Mouse (Mus musculus) heart, postnatal 4 days (tissue): ENCODE results near the gene Gjc3. TPM values are rescaled to one million over a fixed set of nuclear protein-coding genes. Genes with fewer than 3 reads are reported as not detected.

Experiments used
- DNase-seq: peaks from one replicate; pipeline ENCODE4 v3.0.0; 2021
- total RNA-seq, 2 experiments: library from RNA; stranded (reverse); gene quantifications; 2 replicates each; pipeline ENCODE4 v1.2.3; 2021

The Gjc3 gene
- total RNA-seq, 2 experiments from 2014 or later, result 0.29 to 0.61 TPM

DNA sequence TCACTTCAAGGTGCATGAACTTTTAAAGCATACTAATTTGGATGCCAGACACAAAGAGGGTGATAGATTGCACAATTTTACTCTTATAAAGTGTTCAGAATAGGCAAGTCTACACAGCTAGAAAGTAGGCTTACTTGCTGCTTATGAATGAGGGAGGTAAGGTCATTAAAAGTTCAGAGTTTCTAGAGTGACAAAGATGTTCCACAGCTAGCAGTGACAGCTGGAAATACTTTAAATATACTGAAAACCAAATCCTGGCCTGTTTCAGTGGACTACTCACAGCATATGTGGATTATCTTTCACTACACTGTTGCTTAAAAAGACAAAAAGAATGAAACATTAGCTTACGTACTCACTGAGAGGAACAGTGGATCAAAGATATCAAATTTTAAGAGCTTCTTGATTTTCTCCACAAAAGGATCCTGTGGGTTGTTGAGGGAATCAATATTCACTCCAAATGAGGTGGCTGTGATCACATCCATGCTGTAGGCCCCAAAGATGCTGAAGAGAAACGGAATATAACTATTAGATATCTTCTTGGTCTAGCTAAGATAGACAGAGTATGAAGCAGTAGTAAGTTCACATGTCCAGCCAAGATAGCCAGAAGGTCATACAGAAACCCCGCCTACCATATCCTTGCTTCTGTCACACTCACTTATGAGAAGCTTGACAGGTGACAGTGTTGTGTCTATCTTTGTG, 53.2 kb downstream of the Gjc3 start:
- DNase-seq, result no peak

Other genes with a start within 250 kb of the Gjc3 start
- gene Nyap1, start 221.5 kb downstream of the Gjc3 start, total RNA-seq, result 1 to 10 TPM; 3.1 to 3.3 TPM
- gene Tsc22d4, start 217.4 kb downstream of the Gjc3 start, total RNA-seq, result 100 to 1,000 TPM; 230 to 231 TPM
- gene Ppp1r35, start 184.2 kb downstream of the Gjc3 start, total RNA-seq, result 10 to 100 TPM; 16.5 to 17.1 TPM
- 10 to 100 TPM; 29.0 to 40.3 TPM for gene Mepce, start 175.4 kb downstream of the Gjc3 start, total RNA-seq
- gene Zcwpw1, start 175.3 kb downstream of the Gjc3 start, total RNA-seq, result 1 to 10 TPM; 2.4 to 3.2 TPM
- 1 to 10 TPM in 1 of 2 experiments, under 1 TPM in 1; 0.71 to 2.4 TPM for gene Pilra, start 126.8 kb downstream of the Gjc3 start, total RNA-seq
- under 1 TPM in 1 of 2 experiments, not detected in 1; 0.38 TPM for gene Pilrb1, start 105.0 kb downstream of the Gjc3 start, total RNA-seq
- gene Pilrb2, start 91.3 kb downstream of the Gjc3 start, total RNA-seq, result 1 to 10 TPM in 1 of 2 experiments, not detected in 1; 1.0 TPM
- gene Cyp3a13, start 41.5 kb downstream of the Gjc3 start, total RNA-seq, result under 1 TPM; 0.09 to 0.17 TPM
- not detected for gene Azgp1, start 18.4 kb upstream of the Gjc3 start, total RNA-seq
- gene Smok3a, start 58.2 kb upstream of the Gjc3 start, total RNA-seq, result not detected
- gene Smok3b, start 58.3 kb upstream of the Gjc3 start, total RNA-seq, result not detected
- gene Smok3c, start 90.1 kb upstream of the Gjc3 start, total RNA-seq, result not detected
- gene Zkscan1, start 122.0 kb upstream of the Gjc3 start, total RNA-seq, result 10 to 100 TPM; 22.6 to 25.0 TPM
- 10 to 100 TPM; 20.8 to 22.7 TPM for gene Zscan21, start 153.8 kb upstream of the Gjc3 start, total RNA-seq
- 10 to 100 TPM in 1 of 2 experiments, 1 to 10 TPM in 1; 7.6 to 10.6 TPM for gene Zfp113, start 192.6 kb upstream of the Gjc3 start, total RNA-seq
- 100 to 1,000 TPM; 134 to 143 TPM for gene Cops6, start 198.0 kb upstream of the Gjc3 start, total RNA-seq
- gene Ap4m1, start 208.9 kb upstream of the Gjc3 start, total RNA-seq, result 10 to 100 TPM; 14.0 to 16.7 TPM
- gene Mcm7, start 209.3 kb upstream of the Gjc3 start, total RNA-seq, result 10 to 100 TPM; 80.5 to 86.4 TPM
- 10 to 100 TPM; 27.7 to 28.8 TPM for gene Taf6, start 224.4 kb upstream of the Gjc3 start, total RNA-seq
- 1 to 10 TPM; 8.9 to 9.4 TPM for gene Cnpy4, start 224.4 kb upstream of the Gjc3 start, total RNA-seq
- 1 to 10 TPM; 4.3 to 4.6 TPM for gene Mblac1, start 231.2 kb upstream of the Gjc3 start, total RNA-seq